Mouse (Mus musculus) midbrain, embryonic 10.5 days (tissue): ENCODE measurements at regions not wholly inside any gene's neighbourhood (a gene's known extent, or its start where the extent isn't known, plus 50 kb on each side); places are given as distances from the start of the nearest gene placed in this dataset.
A peak's percentile ranks its signal among the peaks of the same experiment; 100 is the strongest.
"Not testable (repeated sequence)": the region's sequence is repeated elsewhere in the genome, so short reads cannot be mapped to it uniquely, and the experiment has no call there.

ENCODE experiments used
- DNase-seq: peaks from one replicate; pipeline ENCODE4 v3.0.0-alpha.2; 2017; ENCODE audit warnings: low spot score
- H3K27ac ChIP-seq: fragments of 300-500 bp; sonication (generic); replicated peaks from 2 replicates; pipeline ENCODE4 v1.5.1; 2016; ENCODE audit warnings: mild to moderate bottlenecking
- H3K27me3 ChIP-seq: fragments of 300-500 bp; sonication (generic); 2 replicates; pipeline ENCODE4 v1.6.1; 2016; ENCODE audit warnings: low read depth, mild to moderate bottlenecking; ENCODE audit not compliant: poor library complexity, severe bottlenecking
- H3K36me3 ChIP-seq: fragments of 300-500 bp; sonication (generic); 2 replicates; pipeline ENCODE4 v1.6.1; 2016; ENCODE audit warnings: mild to moderate bottlenecking, moderate library complexity
- H3K4me1 ChIP-seq: fragments of 300-500 bp; sonication (generic); 2 replicates; pipeline ENCODE4 v1.6.1; 2016
- H3K4me3 ChIP-seq: fragments of 300-500 bp; sonication (generic); 2 replicates; pipeline ENCODE4 v1.5.1; 2016; ENCODE audit warnings: mild to moderate bottlenecking, moderate library complexity
- H3K9me3 ChIP-seq: fragments of 300-500 bp; sonication (generic); replicated peaks from 2 replicates; pipeline ENCODE4 v1.6.1; 2016; ENCODE audit warnings: mild to moderate bottlenecking
- WGBS: fragments of 180-500 bp; shearing (Covaris S2); methylation state at CpG from one replicate; pipeline ENCODE4 v1.1.7; 2016; 5-methylcytosine and 5-hydroxymethylcytosine counted together

DNA sequence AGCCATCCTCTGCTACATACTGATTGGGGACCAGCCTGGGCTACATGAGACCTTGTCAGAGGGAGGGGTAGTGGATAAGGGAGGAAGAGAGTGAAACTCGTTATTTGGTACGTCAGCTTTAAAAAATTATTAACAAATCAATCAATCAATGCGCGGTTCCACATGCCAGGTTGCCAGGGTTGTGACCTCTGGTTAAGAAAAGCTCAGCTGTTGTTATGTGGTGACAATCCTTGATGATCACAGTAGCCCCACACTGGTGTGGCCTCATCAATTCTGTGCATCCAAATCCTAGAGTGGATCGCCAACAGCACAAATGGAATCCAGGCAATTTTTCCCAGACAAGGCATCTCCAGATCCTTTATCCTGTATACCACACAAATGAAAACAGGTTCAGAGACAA, 74.3 kb upstream of the Cdk6 start:
- Histone ChIP-seq H3K36me3 (no peaks in the 10 kb centered on the region), H3K4me3 (no peak overlapping the region), H3K27ac (no peak overlapping the region), H3K27me3 (no peaks in the 10 kb centered on the region), H3K9me3 (no peaks in the 10 kb centered on the region), H3K4me1 (no peaks in the 10 kb centered on the region)
- 85% methylated on average over 5 of the region's 5 CpGs for WGBS
- DNase-seq: no peak

DNA sequence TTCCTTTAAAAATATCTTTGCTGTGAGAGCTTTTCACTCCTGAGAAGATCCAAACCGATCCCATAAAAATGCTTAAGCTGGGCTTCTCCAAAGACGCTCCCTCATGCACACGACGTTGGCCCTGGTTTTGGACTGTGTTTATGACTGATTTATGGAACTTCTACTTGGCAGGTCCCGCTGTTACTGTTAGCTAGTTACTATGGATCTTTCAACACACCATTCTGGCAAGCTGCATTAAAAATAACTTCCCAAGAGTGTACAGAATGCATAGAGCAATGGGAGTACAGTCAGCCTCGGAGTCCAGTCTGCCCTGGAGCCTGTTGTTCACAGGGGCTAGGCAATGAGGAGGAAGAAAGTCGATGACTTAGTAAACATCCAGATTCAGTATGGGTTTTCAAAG, 71.5 kb upstream of the Cdk6 start:
- Histone ChIP-seq H3K4me3 (no peak overlapping the region), H3K27ac (no peak overlapping the region), H3K9me3 (no peaks in the 10 kb centered on the region), H3K27me3 (no peaks in the 10 kb centered on the region), H3K4me1 (no peaks in the 10 kb centered on the region), H3K36me3 (no peaks in the 10 kb centered on the region)
- no peak for DNase-seq
- WGBS: 95% methylated on average over 7 of the region's 7 CpGs

GRCm38 (mm10) chr5:3273140-3273539, 68.1 kb upstream of the Cdk6 start:
- 86% methylated on average over 1 of the region's 1 CpGs for WGBS
- H3K36me3 ChIP-seq, H3K27ac ChIP-seq, H3K4me3 ChIP-seq, DNase-seq, H3K4me1 ChIP-seq, H3K9me3 ChIP-seq, H3K27me3 ChIP-seq: not testable (repeated sequence)

- H3K27ac ChIP-seq, DNase-seq, H3K27me3 ChIP-seq, H3K4me3 ChIP-seq, H3K36me3 ChIP-seq, H3K4me1 ChIP-seq, H3K9me3 ChIP-seq: not testable (repeated sequence)
- WGBS: 92% methylated on average over 16 of the region's 16 CpGs
Measured at GRCm38 (mm10) chr5:3277241-3277640, 64.0 kb upstream of the Cdk6 start.

GRCm38 (mm10) chr5:3278956-3279355, 62.3 kb upstream of the Cdk6 start:
- H3K9me3 ChIP-seq, H3K27ac ChIP-seq, H3K4me3 ChIP-seq, H3K4me1 ChIP-seq, H3K27me3 ChIP-seq, H3K36me3 ChIP-seq, DNase-seq: not testable (repeated sequence)
- 91% methylated on average over 5 of the region's 5 CpGs for WGBS

- not testable (repeated sequence) for H3K4me3 ChIP-seq, H3K27me3 ChIP-seq, H3K4me1 ChIP-seq, DNase-seq, H3K27ac ChIP-seq, H3K36me3 ChIP-seq
- peaks cover 11% of the 10 kb centered on the region for H3K9me3 ChIP-seq
- WGBS: 66% methylated on average over 8 of the region's 8 CpGs
Measured at GRCm38 (mm10) chr5:3281911-3282506, 59.3 kb upstream of the Cdk6 start.

DNA sequence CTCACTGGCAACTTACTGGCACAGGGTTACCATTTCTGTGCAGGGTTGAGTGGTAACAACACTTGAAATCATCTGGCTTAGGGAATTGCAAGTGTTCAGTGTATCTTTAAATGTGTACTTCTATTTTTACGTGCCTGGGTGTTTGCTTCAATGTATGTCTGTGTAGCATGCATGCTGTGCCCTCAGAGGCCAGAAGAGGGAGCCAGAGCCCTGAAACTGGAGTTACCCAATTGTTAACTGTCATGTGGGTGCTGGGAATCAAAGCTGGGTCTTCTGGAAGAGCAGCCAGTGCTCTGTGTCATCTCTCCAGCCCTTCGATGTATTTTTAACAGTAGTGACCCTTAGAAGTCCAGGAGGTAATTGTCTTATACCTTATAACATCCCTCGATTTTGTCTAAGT, 58.2 kb upstream of the Cdk6 start:
- H3K36me3 ChIP-seq: no peaks in the 10 kb centered on the region
- no peaks in the 10 kb centered on the region for H3K27me3 ChIP-seq
- H3K4me1 ChIP-seq: no peaks in the 10 kb centered on the region
- DNase-seq: no peak
- WGBS: 87% methylated on average over 3 of the region's 3 CpGs
- no peak overlapping the region for H3K27ac ChIP-seq
- H3K9me3 ChIP-seq: peaks cover 11% of the 10 kb centered on the region
- H3K4me3 ChIP-seq: no peak overlapping the region

- H3K36me3 ChIP-seq, H3K27me3 ChIP-seq, DNase-seq, H3K4me1 ChIP-seq, H3K27ac ChIP-seq, H3K4me3 ChIP-seq: not testable (repeated sequence)
- peaks cover 11% of the 10 kb centered on the region for H3K9me3 ChIP-seq
- WGBS: 90% methylated on average over 1 of the region's 1 CpGs
Measured at GRCm38 (mm10) chr5:3284335-3284734, 57.0 kb upstream of the Cdk6 start.

GRCm38 (mm10) chr5:3289991-3290417, 51.3 kb upstream of the Cdk6 start:
- not testable (repeated sequence) for H3K4me3 ChIP-seq, H3K4me1 ChIP-seq, H3K9me3 ChIP-seq, H3K27ac ChIP-seq, H3K27me3 ChIP-seq, H3K36me3 ChIP-seq
- DNase-seq: peak; percentile 27
- 5% methylated on average over 8 of the region's 8 CpGs for WGBS
